Mouse (Mus musculus) kidney, adult 10 weeks (tissue): ENCODE results near the gene Rnase12. TPM values are rescaled to one million over a fixed set of nuclear protein-coding genes. Genes with fewer than 3 reads are reported as not detected.

Experiments
- polyA plus RNA-seq: library from polyadenylated mRNA; stranded (reverse); fragments of 350-450 nt; fragmentation: Illumina TruSeq; extraction: RNeasy Lipid Tissue Mini Kit (QIAGEN cat#74804); gene quantifications from one replicate; pipeline ENCODE4 v1.2.3, GENCODE M21; 2014; ENCODE audit warnings: low read depth, low replicate concordance

Rnase12 gene
- not detected for polyA plus RNA-seq

DNA sequence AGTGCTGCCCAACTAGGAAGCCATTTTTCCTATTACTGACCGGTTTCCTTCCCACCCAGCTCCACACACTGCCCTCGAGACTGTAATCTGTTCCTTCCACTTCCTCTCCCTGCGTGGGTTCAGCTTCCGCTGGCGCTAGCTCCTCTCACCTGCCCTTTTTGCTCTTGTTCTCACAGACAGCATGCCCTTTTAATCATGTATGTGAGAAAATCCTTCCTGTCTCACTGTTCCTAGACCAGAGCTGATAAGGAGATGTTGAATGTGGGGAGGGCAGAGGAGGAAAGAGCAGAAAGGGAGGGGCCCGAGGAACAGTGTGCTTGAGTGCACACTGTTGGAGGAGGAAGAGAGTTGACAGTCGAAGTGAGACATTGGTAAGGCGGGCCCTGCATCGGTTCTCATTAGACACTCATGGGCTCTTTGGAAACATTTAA, at the start of gene Rnase12:
Gene Rnase12, minus strand, starts transcription at position 261 of the 431 bp plus-strand sequence.

DNA sequence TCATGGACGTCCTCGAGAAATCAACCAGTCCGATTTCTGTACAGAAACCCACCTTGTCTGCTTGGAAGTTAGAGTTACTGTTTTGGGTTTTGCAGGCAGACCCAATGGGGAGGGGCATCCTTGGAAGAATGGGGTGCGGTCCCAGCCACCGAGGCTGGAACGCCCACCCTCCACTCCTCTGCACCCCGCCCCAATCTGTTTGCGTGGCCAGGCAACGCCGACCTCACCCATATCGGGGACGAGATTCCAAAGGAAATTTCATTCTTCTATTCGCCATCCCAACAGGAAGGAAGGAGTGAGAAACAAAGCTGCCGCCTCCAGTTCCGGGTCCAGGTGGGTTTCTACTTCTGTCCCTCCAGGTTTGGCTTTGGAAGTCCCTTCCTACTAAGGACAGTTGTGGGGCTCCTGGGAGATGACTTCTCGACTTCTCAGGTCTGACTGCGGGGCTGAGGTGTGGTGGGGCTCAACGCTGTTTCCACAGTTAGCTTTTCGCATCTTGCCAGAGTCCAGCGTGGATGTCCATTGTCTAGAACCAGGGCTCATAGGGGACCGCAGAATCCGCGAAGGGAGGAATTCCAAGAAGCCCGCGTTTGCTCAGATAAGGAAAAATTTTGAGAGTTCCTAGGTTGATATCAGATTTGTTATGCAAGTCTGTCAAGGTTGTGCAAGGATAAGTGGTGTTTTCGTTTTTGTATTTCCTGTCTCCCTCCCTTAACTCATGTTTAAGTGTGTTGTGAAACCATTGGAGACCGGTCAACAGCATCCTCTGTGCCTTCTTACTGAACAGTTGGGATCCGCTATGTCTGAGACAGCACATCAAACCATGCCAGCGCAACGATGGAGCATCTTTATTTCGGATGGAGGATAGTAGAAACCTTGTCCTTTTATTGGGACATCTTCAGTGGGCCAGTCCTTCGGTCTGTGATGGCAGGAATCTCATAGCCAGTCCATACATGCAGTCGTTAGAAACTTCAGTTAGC, 33.8 kb upstream of the Rnase12 start, which contains the start of the genes Rnase4 and Ang:
Gene Rnase4, plus strand, starts transcription at position 157 of the 980 bp plus-strand sequence.
Gene Ang, plus strand, starts transcription at position 230 of the 980 bp plus-strand sequence.

DNA sequence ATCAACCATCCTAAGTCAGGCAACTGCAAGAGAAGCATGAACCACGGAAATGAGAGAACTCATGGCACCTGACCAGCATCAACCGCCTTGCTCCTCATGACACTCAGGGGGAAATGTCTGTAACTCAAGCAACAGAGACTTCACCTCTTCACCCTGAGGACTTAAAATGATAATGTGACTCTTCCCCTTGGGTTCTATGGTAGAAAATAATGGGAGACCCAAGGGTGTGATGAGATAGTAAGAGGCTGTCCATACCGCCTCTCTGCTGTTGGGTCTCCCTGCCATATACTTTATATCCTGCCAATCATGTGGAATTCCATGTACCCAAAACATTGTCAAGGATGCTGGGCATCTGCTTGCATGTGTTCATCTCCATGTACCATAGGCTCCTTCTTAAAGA, 16.9 kb upstream of the Rnase12 start, which contains the start of gene Olfr750:
Gene Olfr750, minus strand, starts transcription at position 101 of the 400 bp plus-strand sequence.

GRCm38 (mm10) chr14:51050063-51050462, 7.4 kb downstream of the Rnase12 start, which contains the start of gene Rnase11:
Gene Rnase11, minus strand, starts transcription at chr14:51050163.

GRCm38 (mm10) chr14:51041769-51042168, 15.7 kb downstream of the Rnase12 start, which contains the start of gene Rnase9:
Gene Rnase9, minus strand, starts transcription at chr14:51041869.

GRCm38 (mm10) chr14:51007152-51007801, 50.2 kb downstream of the Rnase12 start, which contains the start of gene Rnase10:
Gene Rnase10, plus strand, starts transcription at chr14:51007751.

Other genes starting within 250 kb of the Rnase12 start
- gene Ccnb1ip1, start 249.9 kb downstream of the Rnase12 start, polyA plus RNA-seq = not detected
- gene Parp2, start 249.8 kb downstream of the Rnase12 start, polyA plus RNA-seq = 28.9 TPM
- gene Tep1, start 187.1 kb downstream of the Rnase12 start, polyA plus RNA-seq = 6.9 TPM
- gene Klhl33, start 160.2 kb downstream of the Rnase12 start, polyA plus RNA-seq = 0.20 TPM
- 10.9 TPM for gene Osgep, start 132.8 kb downstream of the Rnase12 start, polyA plus RNA-seq
- 14.9 TPM for gene Apex1, start 132.7 kb downstream of the Rnase12 start, polyA plus RNA-seq
- gene Pip4p1, start 126.8 kb downstream of the Rnase12 start, polyA plus RNA-seq = 18.7 TPM
- 98.0 TPM for gene Pnp, start 126.6 kb downstream of the Rnase12 start, polyA plus RNA-seq
- not detected for gene Gm49342, start 113.1 kb downstream of the Rnase12 start, polyA plus RNA-seq
- not detected for gene Pnp2, start 101.7 kb downstream of the Rnase12 start, polyA plus RNA-seq
- not detected for gene Rnase10, start 49.9 kb downstream of the Rnase12 start, polyA plus RNA-seq
- gene Rnase9, start 15.8 kb downstream of the Rnase12 start, polyA plus RNA-seq = not detected
- not detected for gene Rnase11, start 7.5 kb downstream of the Rnase12 start, polyA plus RNA-seq
- gene Olfr750, start 16.8 kb upstream of the Rnase12 start, polyA plus RNA-seq = not detected
- gene Rnase4, start 33.4 kb upstream of the Rnase12 start, polyA plus RNA-seq = 36.1 TPM
- 1.5 TPM for gene Ang, start 33.5 kb upstream of the Rnase12 start, polyA plus RNA-seq
- gene Eddm3b, start 56.8 kb upstream of the Rnase12 start, polyA plus RNA-seq = 4.6 TPM
- gene Rnase6, start 66.2 kb upstream of the Rnase12 start, polyA plus RNA-seq = 4.2 TPM
- gene Rnase1, start 89.1 kb upstream of the Rnase12 start, polyA plus RNA-seq = not detected
- gene Rnase2b, start 104.6 kb upstream of the Rnase12 start, polyA plus RNA-seq = not detected
- gene Ang2, start 141.5 kb upstream of the Rnase12 start, polyA plus RNA-seq = not detected
- gene Ear14, start 145.7 kb upstream of the Rnase12 start, polyA plus RNA-seq = not detected
- not detected for gene Rnase2a, start 198.5 kb upstream of the Rnase12 start, polyA plus RNA-seq